Mouse (Mus musculus) adrenal gland, postnatal 36 days (tissue): Measurements from ENCODE around the gene Arhgdib. TPM values are rescaled to one million over a fixed set of nuclear protein-coding genes. Genes with fewer than 3 reads are reported as not detected.
A peak's percentile ranks its signal among the peaks of the same experiment; 100 is the strongest.
"Not testable (repeated sequence)": the region's sequence is repeated elsewhere in the genome, so short reads cannot be mapped to it uniquely, and the experiment has no call there.

ENCODE experiments used
- DNase-seq, 2 experiments: peaks; one replicate each; pipeline ENCODE4 v3.0.0; 2021; ENCODE audit warnings: mixed read lengths in 1 of 2
- long read RNA-seq, 2 experiments: library from polyadenylated mRNA; stranded (forward); transcript quantifications; one replicate each; pipeline ENCODE4 v2.0.0; 2021; ENCODE audit warnings: borderline sequencing depth in 2 of 2
- total RNA-seq, 2 experiments: library from RNA; stranded (reverse); gene quantifications; 2 replicates each; pipeline ENCODE4 v1.2.3; 2021

Gene Arhgdib
- total RNA-seq = 10 to 100 TPM; 20.4 to 24.2 TPM
- long read RNA-seq, experiment 1, transcript Arhgdib-201 (6 exons, 1,193 nt) = major isoform, 11 of 22 reads
- long read RNA-seq, experiment 1, transcript Arhgdib-203 (6 exons, 1,153 nt) = minor isoform, 7 of 22 reads
- long read RNA-seq, experiment 1, partial matches to known transcripts = 1 of 22 reads
- long read RNA-seq, experiment 1, other reads (novel, unspliced or antisense) = 2 of 22 reads
- long read RNA-seq, experiment 2, partial matches to known transcripts = 0 of 3 reads
- long read RNA-seq, experiment 2, other reads (novel, unspliced or antisense) = 1 of 3 reads

- peak in 1 of 2 experiments; percentile 19 for DNase-seq
These were observed at the start of gene Arhgdib for GRCm38 (mm10) chr6:136941051-136942021. Gene Arhgdib, minus strand, starts transcription at chr6:136941899.

GRCm38 (mm10) chr6:136990557-136990956 is 48.9 kb upstream of the Arhgdib start:
- no peak for DNase-seq

- no peak for DNase-seq
These were observed 48.3 kb upstream of the Arhgdib start for GRCm38 (mm10) chr6:136989824-136990497.

- no peak for DNase-seq
These were observed 46.9 kb upstream of the Arhgdib start for GRCm38 (mm10) chr6:136988536-136989060.

- no peak for DNase-seq
These were observed 45.0 kb upstream of the Arhgdib start for GRCm38 (mm10) chr6:136986718-136987117.

- no peak for DNase-seq
These were observed 44.3 kb upstream of the Arhgdib start for GRCm38 (mm10) chr6:136986019-136986418.

- no peak for DNase-seq
These were observed 41.5 kb upstream of the Arhgdib start for GRCm38 (mm10) chr6:136983201-136983600.

- DNase-seq = no peak
These were observed 40.9 kb upstream of the Arhgdib start for GRCm38 (mm10) chr6:136982581-136982980.

GRCm38 (mm10) chr6:136980331-136980746 is 38.6 kb upstream of the Arhgdib start:
- no peak for DNase-seq

- no peak for DNase-seq
These were observed 37.8 kb upstream of the Arhgdib start for GRCm38 (mm10) chr6:136979274-136980082.

- not testable (repeated sequence) for DNase-seq
These were observed 27.2 kb upstream of the Arhgdib start for GRCm38 (mm10) chr6:136968877-136969276.

- no peak for DNase-seq
These were observed 25.8 kb upstream of the Arhgdib start for GRCm38 (mm10) chr6:136967466-136967865.

GRCm38 (mm10) chr6:136965912-136966311 is 24.2 kb upstream of the Arhgdib start:
- peak; percentile 44 to 51 for DNase-seq

- DNase-seq = no peak
These were observed 23.2 kb upstream of the Arhgdib start for GRCm38 (mm10) chr6:136964609-136965510.

- no peak for DNase-seq
These were observed 21.3 kb upstream of the Arhgdib start for GRCm38 (mm10) chr6:136962957-136963356.

GRCm38 (mm10) chr6:136959131-136959530 is 17.4 kb upstream of the Arhgdib start:
- no peak for DNase-seq

GRCm38 (mm10) chr6:136957062-136957461 is 15.4 kb upstream of the Arhgdib start:
- DNase-seq = no peak

- no peak for DNase-seq
These were observed 13.5 kb upstream of the Arhgdib start for GRCm38 (mm10) chr6:136955240-136955639.

GRCm38 (mm10) chr6:136954715-136955114 is 13.0 kb upstream of the Arhgdib start:
- peak in 1 of 2 experiments; percentile 20 for DNase-seq

GRCm38 (mm10) chr6:136954192-136954591 is 12.5 kb upstream of the Arhgdib start:
- DNase-seq = no peak
